Mouse (Mus musculus) embryonic fibroblast, embryonic 13.5 days (primary cell): ENCODE results near the gene Angptl1. TPM values are rescaled to one million over a fixed set of nuclear protein-coding genes. Genes with fewer than 3 reads are reported as not detected.

Source experiments
- H3K27ac ChIP-seq: 2 replicates; pipeline ENCODE4 v1.5.1; 2012; ENCODE audit warnings: low read length, control low read depth, inconsistent platforms; ENCODE audit not compliant: insufficient read depth
- H3K4me1 ChIP-seq: 2 replicates; pipeline ENCODE4 v1.6.1; 2011; ENCODE audit warnings: low read length; ENCODE audit not compliant: control insufficient read depth, insufficient read depth
- H3K4me3 ChIP-seq: 2 replicates; pipeline ENCODE4 v1.5.1; 2011; ENCODE audit warnings: mild to moderate bottlenecking, control low read depth, low read length; ENCODE audit not compliant: insufficient read depth
- CTCF ChIP-seq: IDR thresholded peaks from 2 replicates; pipeline ENCODE4 v1.5.1; 2011; ENCODE audit warnings: mild to moderate bottlenecking, control low read depth, low read length, moderate library complexity, borderline replicate concordance; ENCODE audit not compliant: insufficient read depth
- POLR2A ChIP-seq: IDR thresholded peaks from 2 replicates; pipeline ENCODE4 v1.6.1; 2011; ENCODE audit warnings: low read depth, mild to moderate bottlenecking, control low read depth, low read length, moderate library complexity
- polyA plus RNA-seq: library from polyadenylated mRNA; stranded (reverse); fragments of >200 nt; gene quantifications from 2 replicates; pipeline ENCODE4 v1.2.4, GENCODE M21; 2011; ENCODE audit warnings: low read depth; ENCODE audit not compliant: missing spikeins, insufficient read length

Angptl1 gene
- 1.1 and 11.9 TPM in 2 replicates for polyA plus RNA-seq

DNA sequence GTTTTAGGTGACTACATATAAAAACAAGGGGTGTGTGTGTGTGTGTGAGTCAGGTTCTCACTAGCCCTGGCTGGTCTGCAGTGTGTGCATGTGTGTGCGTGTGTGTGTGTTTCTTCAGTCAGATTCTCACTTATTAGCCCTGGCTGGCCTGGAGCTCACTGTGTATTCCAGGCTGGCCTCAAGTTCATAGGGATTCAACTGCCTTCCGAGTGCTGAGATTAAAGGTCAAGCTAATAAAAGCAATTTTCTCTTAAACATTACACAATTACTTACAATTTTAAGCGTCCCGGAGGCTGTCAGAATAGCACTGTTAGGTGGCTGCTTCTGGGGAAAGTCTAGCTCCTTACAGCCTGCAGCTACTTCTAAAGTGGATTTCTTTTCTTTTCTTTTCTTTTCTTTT lies at the start of gene Angptl1:
Gene Angptl1, plus strand, starts transcription at position 386 of the 400 bp plus-strand sequence.
- Histone ChIP-seq H3K4me3 (peak within 1 kb of the TSS; percentile 26; the same call in 1 of the 2 replicates), H3K4me1 (no peaks in the 10 kb centered on the region), H3K27ac (no peak within 1 kb of the TSS)
- no peak for TF ChIP-seq POLR2A
- no peak for TF ChIP-seq CTCF

DNA sequence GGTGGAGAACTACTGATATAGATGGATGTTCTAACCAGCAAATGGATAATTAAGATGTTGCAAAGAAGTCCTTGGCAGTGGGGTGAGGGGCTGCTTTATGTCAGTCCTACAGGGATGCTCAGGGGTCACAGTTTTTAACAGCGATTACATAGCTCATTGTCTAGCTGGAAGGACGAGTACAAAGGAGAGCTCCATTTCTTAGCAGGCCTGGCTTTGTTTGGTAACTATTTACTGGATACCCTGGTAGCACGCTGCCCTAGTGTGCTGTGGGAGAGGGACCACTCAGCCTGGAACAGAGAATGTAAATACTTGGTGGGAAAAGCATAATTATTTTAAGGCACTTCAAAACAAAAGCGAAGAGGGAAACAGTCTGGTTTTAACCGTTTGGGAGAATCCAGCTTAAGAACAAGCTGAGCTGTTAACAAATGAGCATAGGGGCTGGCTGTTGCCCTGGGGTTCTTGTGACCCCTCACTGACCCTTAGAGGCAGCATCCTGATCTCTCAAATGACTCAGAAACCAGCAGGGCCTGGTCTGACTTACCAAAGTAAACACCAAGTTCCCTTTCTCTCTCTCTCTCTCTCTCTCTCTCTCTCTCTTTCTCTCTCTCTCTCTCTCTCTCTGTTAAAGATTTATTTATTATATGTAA lies 48.4 kb upstream of the Angptl1 start:
- Histone ChIP-seq H3K4me3 (no peak overlapping the region), H3K4me1 (no peaks in the 10 kb centered on the region), H3K27ac (no peak overlapping the region)
- TF ChIP-seq CTCF, result no peak

DNA sequence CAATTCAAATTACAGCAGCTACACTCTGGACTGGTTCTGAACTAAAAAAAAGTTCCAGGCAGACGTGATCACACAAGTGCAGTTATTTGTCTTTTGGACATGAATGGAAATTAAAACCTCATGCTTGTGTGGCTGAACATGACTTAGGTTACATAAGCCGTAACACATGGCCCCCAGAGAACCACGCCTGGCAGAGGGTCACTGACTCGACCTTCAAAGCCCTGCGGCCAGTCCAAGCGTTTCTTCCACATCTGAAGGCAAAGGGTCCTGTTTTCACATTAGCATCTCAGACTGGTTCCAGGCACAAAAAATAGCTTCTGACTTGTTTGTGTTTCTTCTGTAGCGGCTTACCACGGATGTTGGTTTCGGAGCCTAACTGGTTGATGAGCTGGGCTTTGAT lies 42.1 kb upstream of the Angptl1 start:
- Histone ChIP-seq H3K4me3 (no peak overlapping the region), H3K4me1 (no peaks in the 10 kb centered on the region), H3K27ac (no peak overlapping the region)
- no peak for TF ChIP-seq POLR2A
- TF ChIP-seq CTCF, result no peak

- no peak overlapping the region for H3K4me3 ChIP-seq
- no peak overlapping the region for H3K27ac ChIP-seq
- TF ChIP-seq POLR2A (no peak), CTCF (no peak)
- H3K4me1 ChIP-seq, result no peaks in the 10 kb centered on the region
Measured at GRCm38 (mm10) chr1:156801276-156801675, 37.1 kb upstream of the Angptl1 start.

DNA sequence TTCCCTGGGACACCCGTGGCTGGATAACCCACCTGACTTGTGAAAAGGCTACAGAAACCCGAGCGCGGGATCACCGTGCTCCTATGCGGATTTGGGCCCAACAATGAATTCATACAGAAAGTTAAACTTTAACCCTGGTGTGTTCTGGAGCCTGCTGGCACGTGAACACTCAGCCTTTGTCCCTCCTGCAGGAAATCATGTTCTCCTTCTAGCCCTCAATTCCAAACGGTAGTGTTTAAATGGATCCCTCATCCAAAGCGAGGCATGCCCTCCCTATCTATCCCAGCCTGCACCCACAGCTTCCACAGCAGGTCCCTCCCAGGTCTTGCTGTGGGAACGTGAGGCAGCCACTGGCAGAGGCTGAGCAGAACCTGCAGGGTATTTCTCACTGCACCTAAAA lies 30.0 kb upstream of the Angptl1 start:
- Histone ChIP-seq H3K27ac (no peak overlapping the region), H3K4me3 (no peak overlapping the region), H3K4me1 (no peaks in the 10 kb centered on the region)
- TF ChIP-seq POLR2A, result no peak
- no peak for TF ChIP-seq CTCF

- no peak for TF ChIP-seq POLR2A
- TF ChIP-seq CTCF, result no peak
- H3K27ac ChIP-seq, result no peak overlapping the region
- no peaks in the 10 kb centered on the region for H3K4me1 ChIP-seq
- H3K4me3 ChIP-seq, result no peak overlapping the region
Measured at GRCm38 (mm10) chr1:156811928-156812327, 26.4 kb upstream of the Angptl1 start.

DNA sequence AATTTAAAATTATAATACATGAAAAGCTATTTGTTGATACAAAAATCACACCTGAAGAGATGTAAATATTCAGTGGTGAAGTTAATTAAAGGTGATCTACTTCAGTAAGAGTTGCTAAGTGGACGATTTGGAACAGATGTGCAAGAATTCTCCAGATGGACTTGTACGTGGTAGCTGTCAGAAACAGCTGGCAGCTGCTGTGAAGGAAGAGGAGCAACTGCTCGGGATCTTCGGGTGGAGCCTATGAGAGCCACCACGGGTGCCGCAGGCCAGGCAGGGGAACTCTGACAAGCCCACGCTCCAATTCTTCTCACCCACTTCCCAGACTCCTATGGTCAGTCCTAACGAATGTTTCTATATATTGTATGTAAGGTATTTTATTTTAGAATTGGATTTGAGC lies 25.6 kb upstream of the Angptl1 start:
- Histone ChIP-seq H3K4me3 (no peak overlapping the region), H3K4me1 (no peaks in the 10 kb centered on the region), H3K27ac (no peak overlapping the region)
- TF ChIP-seq CTCF, result no peak
- no peak for TF ChIP-seq POLR2A

DNA sequence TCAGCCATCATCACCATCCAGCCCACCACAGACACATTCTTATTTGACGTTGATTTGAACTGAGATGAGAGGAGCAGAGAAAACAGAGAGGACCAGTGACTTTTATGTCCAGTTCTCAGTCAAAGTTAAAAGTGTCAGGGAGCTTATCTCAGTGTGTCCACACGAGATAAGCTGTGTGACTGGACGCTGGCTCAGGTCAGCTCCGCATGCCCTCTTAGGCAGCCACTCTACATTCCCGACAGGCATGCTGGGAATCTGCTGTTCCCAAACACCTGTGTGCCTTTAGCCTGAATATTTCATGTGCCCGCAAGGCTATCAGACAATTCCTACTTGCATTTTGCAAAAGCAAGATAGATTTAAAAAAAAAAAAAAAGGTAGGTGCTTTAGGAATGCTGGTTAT lies 24.9 kb upstream of the Angptl1 start:
- no peak for TF ChIP-seq CTCF
- TF ChIP-seq POLR2A, result no peak
- Histone ChIP-seq H3K4me1 (no peaks in the 10 kb centered on the region), H3K27ac (no peak overlapping the region), H3K4me3 (no peak overlapping the region)

DNA sequence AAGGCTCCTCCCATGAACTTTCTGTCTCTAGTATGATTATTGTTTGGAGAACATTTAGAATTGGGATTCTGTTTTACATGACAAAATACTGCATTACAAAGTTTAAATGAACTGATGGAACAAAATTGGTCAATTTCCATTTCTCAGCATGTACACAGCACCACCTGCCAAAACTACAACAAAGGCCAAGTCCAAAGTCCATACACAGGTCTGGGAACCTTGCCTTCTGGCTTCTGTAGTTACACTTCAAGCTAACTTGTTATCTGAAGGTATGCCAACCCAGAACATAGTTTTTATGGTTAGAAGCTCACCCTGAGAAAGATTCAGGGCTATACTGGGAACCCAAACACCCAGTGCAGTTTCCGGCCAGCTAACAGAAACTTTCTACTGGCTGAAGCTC lies 19.1 kb upstream of the Angptl1 start:
- Histone ChIP-seq H3K4me1 (no peaks in the 10 kb centered on the region), H3K4me3 (no peak overlapping the region), H3K27ac (no peak overlapping the region)
- TF ChIP-seq POLR2A (no peak), CTCF (no peak)

GRCm38 (mm10) chr1:156838695-156839094 lies 333 bp downstream of the Angptl1 start:
- Histone ChIP-seq H3K4me3 (peak overlapping the region; percentile 26; the same call in 1 of the 2 replicates), H3K27ac (no peak overlapping the region), H3K4me1 (no peaks in the 10 kb centered on the region)
- TF ChIP-seq POLR2A (peak; percentile 49), CTCF (no peak)

DNA sequence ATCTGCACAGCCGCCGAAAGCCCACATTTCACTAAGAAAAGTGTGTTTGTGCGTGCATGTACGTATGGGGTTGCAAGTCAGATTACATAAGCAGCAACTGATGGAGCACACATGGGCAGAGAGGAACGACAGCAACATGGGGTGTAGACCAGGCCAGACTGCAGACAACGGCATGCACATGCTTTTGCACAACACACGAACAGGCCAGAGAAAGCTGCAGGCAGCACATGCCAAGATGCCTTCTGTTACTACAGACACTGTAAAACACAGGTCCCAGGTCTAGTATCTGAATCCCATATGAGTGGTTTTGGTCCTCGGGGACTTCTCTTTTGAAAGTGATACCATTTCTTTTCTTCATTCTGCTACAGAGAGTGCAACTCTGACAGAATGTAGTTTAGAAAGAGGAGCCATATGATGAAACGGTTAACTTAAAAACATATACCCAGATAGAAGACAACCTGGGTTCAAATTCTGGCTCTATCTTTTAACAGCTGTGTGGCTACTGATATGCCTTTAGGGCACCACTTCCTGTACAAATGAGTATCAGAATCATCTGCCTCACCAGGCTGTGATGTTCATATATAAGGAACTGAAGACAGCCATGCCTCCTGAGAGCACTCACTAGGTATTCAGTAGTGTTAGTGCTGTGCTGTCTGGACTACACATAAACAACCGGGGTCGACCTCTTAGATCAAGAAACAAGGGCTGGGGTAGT lies 3.4 kb downstream of the Angptl1 start:
- Histone ChIP-seq H3K4me3 (no peak overlapping the region), H3K4me1 (no peaks in the 10 kb centered on the region), H3K27ac (no peak overlapping the region)
- TF ChIP-seq POLR2A, result no peak
- TF ChIP-seq CTCF, result no peak
